Mouse (Mus musculus): Measurements from ENCODE around the gene Rpl7a. TPM values are rescaled to one million over a fixed set of nuclear protein-coding genes. Genes with fewer than 3 reads are reported as not detected.

Gene Rpl7a
- 266 TPM for polyA plus RNA-seq (2017; shearing (Covaris generic))

DNA sequence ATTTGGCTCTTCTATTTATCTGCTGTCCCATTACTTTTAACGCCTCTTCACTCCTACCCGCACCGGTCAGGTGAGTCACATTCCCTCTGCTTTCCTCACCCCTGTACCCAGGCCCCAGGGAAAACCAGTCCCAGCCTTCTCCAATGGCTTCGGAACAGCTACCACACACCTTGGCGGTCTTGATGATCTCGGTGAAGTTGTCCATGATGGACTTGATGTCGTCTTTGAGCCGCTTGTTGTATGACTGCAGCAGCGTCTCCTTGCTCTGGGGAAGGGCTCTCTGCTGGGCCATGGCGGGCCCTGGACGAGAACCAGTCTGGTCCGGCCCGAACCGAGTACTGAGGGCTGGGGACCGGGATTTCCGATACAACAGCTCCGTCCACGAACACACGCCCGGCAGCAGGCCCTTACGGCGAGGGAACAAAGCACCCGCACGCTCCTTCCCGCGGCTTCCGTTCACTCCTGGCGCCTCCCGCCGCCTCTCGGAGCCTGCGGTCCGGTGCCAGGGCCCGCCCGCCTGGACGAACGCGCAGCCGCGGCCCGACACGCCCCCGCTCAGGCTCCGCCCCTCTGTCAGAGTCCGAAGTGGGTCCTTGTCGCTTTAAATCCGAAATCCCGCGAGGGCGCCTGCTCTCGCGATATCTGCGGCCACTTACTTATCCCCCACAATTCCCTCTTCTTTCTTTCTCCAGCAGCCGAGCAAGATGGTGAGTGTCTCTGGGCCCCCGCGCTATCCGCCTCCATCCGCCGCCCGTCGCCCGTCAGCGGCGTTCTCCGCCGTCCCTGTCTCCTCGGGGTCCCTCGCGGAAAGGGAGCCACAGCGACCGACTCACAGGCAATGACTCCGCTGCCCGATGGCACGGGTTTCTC is at the start of gene Rpl7a, which contains the start of gene Med22:
TSS of gene Rpl7a (plus strand) at position 641 of the 870 bp plus-strand sequence.
TSS of gene Med22 (minus strand) at position 554 of the 870 bp plus-strand sequence.

DNA sequence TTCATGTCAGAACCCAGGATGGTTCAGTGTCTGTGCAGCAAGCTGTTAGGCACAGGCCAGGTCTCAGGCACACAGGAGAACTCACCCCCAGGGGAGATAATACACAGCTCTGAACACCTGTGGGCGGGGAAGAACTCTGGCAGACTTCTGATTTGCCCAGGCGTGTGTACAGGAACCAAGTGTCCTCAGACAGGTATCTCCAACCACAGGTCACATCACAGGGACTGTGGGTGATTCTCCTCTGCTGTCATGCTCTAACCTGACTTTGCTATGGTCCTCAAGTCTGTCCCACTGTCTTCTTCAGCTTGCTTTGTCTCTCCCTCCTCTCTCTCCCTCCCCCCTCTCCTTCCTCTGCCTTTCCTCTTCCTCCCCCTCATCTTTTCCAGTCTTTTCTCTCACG is 45.7 kb upstream of the Rpl7a start, which contains the start of gene Abo:
TSS of gene Abo (minus strand) at position 101 of the 400 bp plus-strand sequence.

GRCm38 (mm10) chr2:26902467-26903220 is 7.9 kb upstream of the Rpl7a start, which contains the start of gene Surf6:
Gene Surf6 (minus strand): TSS chr2:26902879.

GRCm38 (mm10) chr2:26915927-26916728 is 5.6 kb downstream of the Rpl7a start, which contains the start of the genes Surf2 and Surf1:
Gene Surf2 (plus strand): TSS chr2:26916367.
Gene Surf1 (minus strand): TSS chr2:26916530.

GRCm38 (mm10) chr2:26933304-26934055 is 22.9 kb downstream of the Rpl7a start, which contains the start of the genes Surf4 and Stkld1:
Gene Surf4 (minus strand): TSS chr2:26933928.
Gene Stkld1 (plus strand): TSS chr2:26934047.

Other genes starting within 250 kb of the Rpl7a start
- 0.65 TPM for gene Lcn4, start 239.5 kb upstream of the Rpl7a start, polyA plus RNA-seq (2017; shearing (Covaris generic))
- not detected for gene Abo, start 45.8 kb upstream of the Rpl7a start, polyA plus RNA-seq (2017; shearing (Covaris generic))
- gene Surf6, start 7.9 kb upstream of the Rpl7a start, polyA plus RNA-seq (2017; shearing (Covaris generic)): 48.2 TPM
- gene Med22, start 87 bp upstream of the Rpl7a start, polyA plus RNA-seq (2017; shearing (Covaris generic)): 49.9 TPM
- gene Surf2, start 5.6 kb downstream of the Rpl7a start, polyA plus RNA-seq (2017; shearing (Covaris generic)): 76.7 TPM
- 116 TPM for gene Surf1, start 5.8 kb downstream of the Rpl7a start, polyA plus RNA-seq (2017; shearing (Covaris generic))
- gene Surf4, start 23.2 kb downstream of the Rpl7a start, polyA plus RNA-seq (2017; shearing (Covaris generic)): 181 TPM
- 0.57 TPM for gene Stkld1, start 23.3 kb downstream of the Rpl7a start, polyA plus RNA-seq (2017; shearing (Covaris generic))
- 83.9 TPM for gene Rexo4, start 53.6 kb downstream of the Rpl7a start, polyA plus RNA-seq (2017; shearing (Covaris generic))
- not detected for gene Adamts13, start 62.7 kb downstream of the Rpl7a start, polyA plus RNA-seq (2017; shearing (Covaris generic))
- gene Cacfd1, start 99.2 kb downstream of the Rpl7a start, polyA plus RNA-seq (2017; shearing (Covaris generic)): 32.6 TPM
- gene Slc2a6, start 117.2 kb downstream of the Rpl7a start, polyA plus RNA-seq (2017; shearing (Covaris generic)): 5.2 TPM
- not detected for gene Mymk, start 161.4 kb downstream of the Rpl7a start, polyA plus RNA-seq (2017; shearing (Covaris generic))
- 0.24 TPM for gene Adamtsl2, start 168.6 kb downstream of the Rpl7a start, polyA plus RNA-seq (2017; shearing (Covaris generic))
- gene Fam163b, start 231.7 kb downstream of the Rpl7a start, polyA plus RNA-seq (2017; shearing (Covaris generic)): 0.16 TPM